Mouse (Mus musculus) embryo, embryonic 10.5 days (tissue): ENCODE results near the gene Fbxw8.
A peak's percentile ranks its signal among the peaks of the same experiment; 100 is the strongest.

Experiments used
- DNase-seq: peaks from one replicate; pipeline ENCODE4 v3.0.0-alpha.2; 2015; ENCODE audit warnings: low spot score

Fbxw8 gene

DNA sequence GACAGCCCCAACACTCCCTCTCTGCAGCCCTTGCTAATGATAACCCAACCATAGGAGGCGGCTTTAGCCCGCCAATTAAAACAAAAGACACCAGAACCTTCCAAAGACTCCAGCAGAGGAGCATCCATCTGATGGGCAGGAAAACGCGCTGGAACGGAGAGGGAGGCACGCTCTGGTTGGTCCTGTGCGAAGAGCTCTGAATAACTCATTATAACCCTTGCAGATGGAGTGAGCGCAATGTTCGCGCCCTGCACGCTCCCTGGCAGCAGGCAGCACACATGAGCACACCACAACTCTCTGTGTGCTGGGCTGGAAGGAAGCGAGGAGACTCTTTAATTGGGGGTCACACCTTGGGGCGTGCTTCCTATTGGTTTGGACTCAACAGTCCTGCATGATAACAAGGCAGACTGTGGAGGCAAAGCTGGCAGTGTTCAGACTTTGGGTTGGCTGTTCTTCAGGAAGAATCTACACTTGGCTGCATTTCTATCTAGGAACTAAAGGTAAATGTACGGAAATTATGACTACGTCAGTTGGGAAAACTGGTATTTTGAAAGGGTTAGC is 82.0 kb downstream of the Fbxw8 start:
- no peak for DNase-seq

DNA sequence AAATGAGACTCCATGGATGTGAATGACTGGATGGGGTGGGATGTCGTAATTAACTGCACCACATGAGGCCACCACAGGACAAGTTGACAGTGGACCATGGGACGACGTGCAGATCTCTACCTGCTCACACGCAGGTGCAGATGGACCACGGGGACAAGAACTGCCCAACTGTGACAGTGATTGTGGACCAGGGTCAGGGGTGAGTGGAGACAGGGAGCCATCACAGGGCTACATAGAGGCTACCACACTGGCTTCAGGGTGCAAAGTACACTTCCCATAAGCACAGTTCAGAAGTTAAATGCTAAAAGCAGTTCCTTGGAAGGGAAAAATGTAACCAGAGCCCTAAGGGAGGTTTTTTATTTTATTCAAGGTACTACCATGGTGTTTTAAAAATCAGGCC is 83.5 kb downstream of the Fbxw8 start:
- no peak for DNase-seq

DNA sequence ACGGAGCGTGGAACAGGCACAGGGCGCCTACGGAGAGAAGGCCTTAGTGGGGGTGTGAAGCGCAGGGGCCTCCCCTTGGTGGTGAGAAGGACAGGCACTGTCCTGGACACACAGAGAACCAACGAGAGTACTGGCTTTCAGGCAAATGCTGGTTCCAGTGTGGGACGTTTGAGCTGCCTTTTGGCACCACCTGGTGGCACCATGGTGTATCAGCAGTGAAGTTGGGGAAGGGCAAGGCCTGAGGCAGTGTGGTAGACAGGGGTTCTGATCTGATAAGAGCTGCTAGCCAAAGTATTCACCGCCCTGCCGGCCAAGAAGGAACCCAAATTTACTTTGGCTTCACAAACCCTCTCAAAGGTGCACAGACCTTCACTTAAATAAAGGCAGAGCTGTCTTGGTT is 85.9 kb downstream of the Fbxw8 start:
- DNase-seq: peak; percentile 83

- DNase-seq: no peak
Measured at GRCm38 (mm10) chr5:118067984-118068494, 87.2 kb downstream of the Fbxw8 start.

DNA sequence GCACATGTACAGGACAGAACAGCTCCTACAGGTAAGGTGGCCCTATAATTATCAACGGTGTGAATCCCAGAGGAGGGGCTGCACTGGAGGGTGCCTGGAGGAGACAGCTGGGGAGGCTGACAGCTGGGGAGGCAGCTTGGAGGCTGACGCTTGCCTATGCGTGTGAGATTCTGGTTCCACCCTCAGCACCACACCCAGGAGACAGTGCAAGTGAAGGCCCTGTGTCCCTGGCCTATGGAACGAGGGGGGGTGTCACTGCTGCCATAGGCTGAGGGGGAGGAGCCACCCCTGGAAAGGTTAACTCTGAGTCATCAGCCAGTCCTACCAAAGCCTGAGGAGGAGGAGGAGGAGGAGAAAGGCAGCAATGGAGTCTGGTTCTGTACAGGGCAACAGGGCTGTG is 87.7 kb downstream of the Fbxw8 start:
- DNase-seq: no peak

DNA sequence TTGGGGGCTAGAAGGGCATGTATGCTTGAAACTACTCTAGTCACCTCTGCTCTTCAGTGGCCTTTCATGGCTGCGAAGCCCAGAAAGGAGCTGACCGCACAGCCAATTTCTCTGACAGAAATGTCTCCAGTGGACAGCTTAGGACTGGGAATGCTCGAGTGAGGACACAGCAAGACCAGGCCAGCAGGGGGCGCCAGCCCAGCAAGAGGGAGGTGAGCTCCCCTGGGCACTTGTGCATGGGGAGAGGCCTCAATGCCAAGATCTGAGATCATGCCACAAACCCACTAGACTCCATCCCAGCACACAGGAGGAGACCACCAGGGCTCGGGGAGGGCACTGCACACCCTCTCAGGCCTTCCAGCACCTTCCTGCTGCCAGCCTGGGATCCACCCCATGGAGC is 88.4 kb downstream of the Fbxw8 start:
- DNase-seq: peak; percentile 61

DNA sequence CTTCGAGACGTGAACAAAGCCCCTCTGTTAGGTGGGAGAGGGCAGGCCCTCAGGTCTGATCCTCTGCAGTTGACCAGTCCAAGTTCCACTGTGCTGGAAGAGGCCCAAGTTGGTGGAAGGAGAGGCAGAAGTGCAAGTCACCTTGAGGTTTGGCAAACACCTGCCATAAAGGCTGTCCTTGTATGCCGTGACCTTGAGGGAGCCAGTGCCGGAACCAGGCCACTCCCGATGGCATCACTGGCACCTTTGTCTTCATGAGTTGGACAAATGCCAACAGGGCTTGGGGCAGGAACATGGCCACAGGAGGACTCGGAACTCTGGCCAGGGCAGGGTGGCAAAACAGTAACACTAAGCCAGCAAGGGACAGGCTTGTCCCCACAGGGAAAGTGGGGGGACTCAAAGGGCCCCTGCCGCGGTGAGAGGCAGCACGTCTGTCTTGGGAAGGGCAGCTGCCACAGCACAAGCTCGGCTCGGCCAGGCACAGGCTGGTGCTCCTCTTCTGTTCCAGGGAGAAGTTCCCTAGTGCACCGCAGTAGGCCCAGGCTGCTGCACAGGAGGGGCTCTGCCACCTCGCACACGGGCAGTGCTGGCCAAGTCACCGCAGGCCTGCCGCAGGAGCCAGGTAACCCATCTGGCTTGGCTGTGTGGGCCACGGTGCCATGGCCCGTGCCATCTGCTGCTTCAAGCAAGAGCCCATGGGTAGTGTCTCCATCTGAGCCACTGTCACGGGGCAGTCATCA is 89.6 kb downstream of the Fbxw8 start:
- DNase-seq: no peak

GRCm38 (mm10) chr5:118064284-118064901 is 90.9 kb downstream of the Fbxw8 start:
- DNase-seq: no peak

DNA sequence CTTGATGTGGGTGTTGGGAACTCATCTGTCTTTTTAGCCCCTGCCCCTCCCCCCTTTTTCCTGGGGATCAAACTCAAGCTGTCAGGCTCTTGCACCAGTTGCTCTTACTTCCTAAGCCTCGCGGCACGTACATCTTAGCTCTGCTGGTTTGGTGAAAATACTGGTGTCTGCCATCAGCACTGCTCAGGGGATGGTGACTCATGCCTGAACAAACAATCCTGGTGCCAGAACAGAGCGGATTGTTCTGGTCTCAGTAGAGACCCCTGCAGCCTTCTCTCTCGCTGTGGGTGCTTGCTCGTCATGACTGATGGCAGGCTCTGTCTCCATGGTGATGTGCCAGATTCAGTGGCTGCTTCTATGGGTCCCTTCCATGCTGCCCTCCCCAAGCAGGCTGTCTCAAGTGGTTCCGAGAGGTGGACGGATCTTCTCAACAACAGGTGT is 92.1 kb downstream of the Fbxw8 start:
- no peak for DNase-seq

GRCm38 (mm10) chr5:118061391-118061790 is 93.9 kb downstream of the Fbxw8 start:
- DNase-seq: no peak

DNA sequence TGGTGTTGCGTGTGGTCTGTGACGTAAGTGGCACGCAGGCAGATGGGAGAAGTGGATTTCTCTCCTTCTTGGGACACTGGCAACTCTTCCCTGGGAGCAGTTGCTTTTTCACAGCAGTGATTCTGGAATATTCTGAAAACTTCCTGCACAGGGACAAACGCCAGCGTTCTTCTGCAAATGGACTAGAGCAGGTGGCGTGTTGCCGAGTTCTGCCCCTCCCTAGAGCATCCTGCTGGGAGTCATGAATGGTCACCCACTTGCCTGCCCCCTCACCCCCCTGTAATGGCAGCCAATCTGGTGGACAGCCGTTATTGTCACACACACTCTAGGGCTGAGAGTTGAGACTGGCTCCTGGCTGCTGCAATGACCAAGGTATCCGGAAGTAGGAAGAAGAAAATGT is 95.6 kb downstream of the Fbxw8 start:
- DNase-seq: no peak

DNA sequence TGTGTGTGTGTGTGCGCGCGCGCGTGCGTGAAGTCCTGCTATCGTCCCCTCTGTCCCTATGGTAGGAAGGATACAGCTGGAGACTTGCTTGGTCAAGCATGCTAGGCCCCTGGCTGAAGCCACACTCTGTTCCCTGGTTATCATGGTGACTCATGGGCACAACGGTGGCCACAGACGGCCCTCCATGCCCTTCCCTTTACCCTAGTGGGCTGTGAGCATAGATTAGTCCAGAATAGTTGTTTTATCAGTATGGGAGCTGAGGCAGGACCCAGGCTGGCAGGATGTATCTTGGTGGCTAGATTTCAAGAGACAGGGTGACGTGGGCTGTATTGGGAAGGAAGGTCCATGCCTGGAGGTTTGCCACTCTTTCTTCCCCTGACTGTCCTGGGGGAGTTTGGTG is 96.4 kb downstream of the Fbxw8 start:
- DNase-seq: no peak

- DNase-seq: no peak
Measured at GRCm38 (mm10) chr5:118057508-118058111, 97.7 kb downstream of the Fbxw8 start.

DNA sequence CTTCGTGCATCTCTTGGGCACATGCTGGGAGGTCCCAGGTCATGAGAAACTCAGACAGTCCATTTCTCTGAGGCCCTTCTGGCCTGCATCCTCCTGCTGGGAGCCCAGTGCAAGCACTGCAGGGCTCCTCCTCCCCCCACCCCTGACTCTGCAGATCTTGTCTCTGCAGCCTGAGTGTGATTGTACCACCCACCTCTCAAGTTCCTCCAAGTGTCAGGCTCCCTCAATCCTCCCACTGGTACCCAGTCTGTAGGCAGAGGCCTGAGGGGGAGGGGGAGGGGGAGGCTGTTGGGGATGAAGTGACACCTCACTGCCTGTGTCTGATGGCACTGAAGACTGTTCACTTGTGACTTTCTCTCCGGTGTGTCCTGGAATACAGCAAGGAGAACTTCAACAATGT is 102.1 kb downstream of the Fbxw8 start:
- no peak for DNase-seq

DNA sequence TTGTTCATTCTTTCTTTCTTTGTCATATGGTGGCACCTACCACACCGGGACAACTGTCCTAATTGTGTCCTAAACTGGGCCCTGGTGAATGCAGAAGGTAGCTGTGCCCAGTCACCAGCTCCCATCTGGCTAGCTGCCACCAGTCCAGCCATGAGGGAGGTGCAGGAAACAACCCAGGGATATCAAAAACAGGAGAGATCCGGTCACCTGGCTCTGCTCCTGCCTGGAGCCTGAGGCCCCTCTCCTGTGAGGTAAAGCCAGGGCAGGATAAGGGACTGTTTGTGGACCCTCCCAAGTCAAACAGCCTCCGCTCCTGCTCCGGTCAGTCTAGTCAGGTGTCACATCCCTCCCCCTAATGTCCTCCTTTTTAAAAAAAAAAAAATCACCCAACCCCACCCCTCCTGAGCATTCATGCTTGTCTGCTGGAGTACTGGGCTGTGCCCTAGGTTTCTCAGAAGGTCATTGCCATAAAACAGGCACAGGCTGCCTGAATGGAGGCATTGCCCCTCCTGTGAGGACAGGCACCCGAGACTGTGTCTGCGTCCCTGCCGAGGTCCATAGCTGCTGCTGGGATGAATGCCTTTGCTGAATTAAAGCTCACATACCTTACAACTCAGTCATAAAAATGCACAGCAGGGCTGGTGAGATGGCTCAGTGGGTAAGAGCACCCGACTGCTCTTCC is 103.1 kb downstream of the Fbxw8 start:
- DNase-seq: no peak

GRCm38 (mm10) chr5:118050743-118051142 is 104.5 kb downstream of the Fbxw8 start:
- DNase-seq: no peak

DNA sequence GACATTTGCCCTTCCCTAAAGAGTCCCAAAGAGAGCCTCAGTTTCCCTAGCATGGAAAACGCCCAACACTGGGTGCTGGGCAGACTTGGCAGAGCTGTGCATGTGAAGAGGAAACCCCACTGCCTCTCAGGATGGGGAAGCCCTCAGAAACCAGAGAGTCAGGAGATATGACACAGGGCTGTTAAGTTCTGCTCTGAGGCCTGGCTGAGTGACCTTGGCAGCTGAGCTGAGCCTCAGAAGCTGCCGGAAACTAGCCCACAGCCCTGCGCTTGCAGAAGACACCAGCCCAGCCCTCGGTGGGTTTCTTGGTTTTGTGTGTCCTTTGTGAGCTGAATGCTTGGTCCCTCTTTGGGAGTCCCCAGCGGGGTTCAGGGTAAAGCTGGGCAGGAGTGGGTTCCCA is 106.3 kb downstream of the Fbxw8 start:
- no peak for DNase-seq

DNA sequence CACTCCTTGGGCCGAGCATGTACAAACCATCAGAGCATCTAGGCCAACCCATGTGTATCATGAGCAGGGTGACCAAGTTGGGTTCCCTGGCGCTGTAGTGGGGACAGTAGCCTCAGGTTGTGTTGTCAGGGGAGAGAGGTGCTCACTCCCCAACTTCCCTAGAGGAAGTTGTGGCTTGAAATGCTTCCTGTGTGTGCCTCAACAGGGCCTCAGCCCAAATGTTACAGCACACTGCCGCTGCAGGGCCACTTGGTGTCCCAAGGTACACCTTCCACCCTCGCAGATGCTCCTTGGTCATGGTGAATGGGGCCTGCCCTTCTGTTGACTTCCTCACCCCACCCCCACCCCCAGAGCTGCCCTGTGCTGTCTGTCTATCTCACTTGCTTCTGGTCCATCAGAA is 106.9 kb downstream of the Fbxw8 start:
- no peak for DNase-seq

- DNase-seq: no peak
Measured at GRCm38 (mm10) chr5:118047091-118047757, 108.0 kb downstream of the Fbxw8 start.

DNA sequence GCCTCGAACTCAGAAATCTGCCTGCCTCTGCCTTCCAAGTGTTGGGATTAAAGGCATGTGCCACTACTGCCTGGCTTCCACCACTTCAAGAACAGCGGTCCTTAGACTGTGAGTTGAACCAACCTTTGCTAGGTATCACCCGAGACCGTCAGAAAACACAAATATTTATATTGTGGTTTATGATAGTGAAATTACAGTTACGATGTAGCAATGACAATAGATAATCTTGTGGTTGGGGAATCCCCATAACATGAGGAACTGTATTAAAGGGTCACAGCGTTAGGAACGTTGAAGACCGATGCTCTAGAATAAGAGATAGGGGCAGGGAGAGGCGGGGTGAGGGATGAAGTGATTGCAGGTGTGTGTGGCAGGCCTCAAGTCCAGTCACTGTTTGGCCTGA is 109.9 kb downstream of the Fbxw8 start:
- DNase-seq: no peak

DNA sequence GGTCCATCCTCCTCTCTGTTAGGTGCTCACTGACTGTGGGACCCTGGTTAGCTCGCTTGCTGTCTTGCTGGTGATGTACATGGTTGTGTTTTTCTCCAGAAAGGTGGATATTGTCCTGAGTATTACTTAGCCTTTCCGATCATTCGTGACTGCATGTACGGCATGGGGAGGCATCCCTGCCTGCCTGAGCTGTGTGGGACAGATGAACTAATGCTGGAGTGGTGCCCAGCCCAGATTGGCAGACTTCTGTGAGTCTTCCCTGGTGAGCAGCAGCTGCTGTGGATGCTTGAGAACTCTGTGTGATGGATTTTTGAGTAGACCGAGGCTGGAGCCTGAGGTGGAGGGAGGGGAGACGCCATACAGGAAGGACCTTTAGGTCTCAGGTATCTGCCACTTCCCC is 110.4 kb downstream of the Fbxw8 start:
- no peak for DNase-seq

GRCm38 (mm10) chr5:118043761-118044160 is 111.5 kb downstream of the Fbxw8 start:
- DNase-seq: no peak
